In genomic region chr12:69447322-69447827, GRCm38 (mm10) we compare ENCODE assay signal across 8 mouse cellular contexts.
DNase-seq lines count a peak whose midpoint lies in the region; ATAC-seq lines count a peak whose summit lies in the region.

No protein-coding gene starts in this region.

- no peaks in the 10 kb centered on the region for H3K27me3 ChIP-seq in forebrain, embryonic 10.5 days (ENCODE audit: poor library complexity, severe bottlenecking)
- no peaks in the 10 kb centered on the region for H3K27me3 ChIP-seq in forebrain, embryonic 11.5 days (ENCODE audit: control insufficient read depth, insufficient read depth, low read length)
- no peaks in the 10 kb centered on the region for H3K27me3 ChIP-seq in hindbrain, embryonic 13.5 days
- no peaks in the 10 kb centered on the region for H3K27me3 ChIP-seq in midbrain, embryonic 10.5 days (ENCODE audit: low read depth, poor library complexity, severe bottlenecking)

- peak overlapping the region; percentile 86 for H3K27ac ChIP-seq in forebrain, embryonic 10.5 days
- H3K27ac ChIP-seq in forebrain, embryonic 11.5 days (ENCODE audit: low read depth, low read length): no peak overlapping the region
- H3K27ac ChIP-seq in hindbrain, embryonic 13.5 days: peak overlapping the region; percentile 79
- peak overlapping the region; percentile 81 for H3K27ac ChIP-seq in midbrain, embryonic 10.5 days (replicated peaks)

- ATAC-seq in forebrain, embryonic 11.5 days (replicated peaks; ENCODE audit: low FRiP score): no peak
- ATAC-seq in hindbrain, embryonic 13.5 days (ENCODE audit: low FRiP score): no peak
- no peak for ATAC-seq in erythroid progenitor cell, adult 5-6 weeks (replicated peaks; ENCODE audit: low FRiP score, poor library complexity, severe bottlenecking)

- H3K9me3 ChIP-seq in forebrain, embryonic 10.5 days: no peaks in the 10 kb centered on the region
- H3K9me3 ChIP-seq in forebrain, embryonic 11.5 days (ENCODE audit: control insufficient read depth, low read length): no peaks in the 10 kb centered on the region
- H3K9me3 ChIP-seq in hindbrain, embryonic 13.5 days: no peaks in the 10 kb centered on the region
- no peaks in the 10 kb centered on the region for H3K9me3 ChIP-seq in midbrain, embryonic 10.5 days (replicated peaks)

- no peak for DNase-seq in forebrain, embryonic 10.5 days (ENCODE audit: extremely low spot score, low spot score)
- no peak for DNase-seq in forebrain, embryonic 11.5 days (ENCODE audit: low spot score)
- DNase-seq in MN1 (ENCODE audit: low spot score): peak; percentile 64
- DNase-seq in midbrain, embryonic 10.5 days (ENCODE audit: low spot score): no peak
- no peak for DNase-seq in cerebellum, adult 9-10 months
- no peak for DNase-seq in layer of hippocampus, postnatal 10 days (ENCODE audit: low spot score in 2 of 2)

- no peaks in the 10 kb centered on the region for H3K36me3 ChIP-seq in forebrain, embryonic 10.5 days (replicated peaks)
- no peaks in the 10 kb centered on the region for H3K36me3 ChIP-seq in forebrain, embryonic 11.5 days (ENCODE audit: control insufficient read depth, insufficient read depth, low read length)
- no peaks in the 10 kb centered on the region for H3K36me3 ChIP-seq in hindbrain, embryonic 13.5 days
- no peaks in the 10 kb centered on the region for H3K36me3 ChIP-seq in midbrain, embryonic 10.5 days

- no peak overlapping the region for H3K9ac ChIP-seq in forebrain, embryonic 11.5 days (ENCODE audit: low read length)
- H3K9ac ChIP-seq in hindbrain, embryonic 13.5 days: no peak overlapping the region

- 76% methylated on average over 9 of the region's 9 CpGs for WGBS in forebrain, embryonic 10.5 days
- WGBS in forebrain, embryonic 11.5 days: 78% methylated on average over 9 of the region's 9 CpGs
- WGBS in hindbrain, embryonic 13.5 days: 80% methylated on average over 9 of the region's 9 CpGs
- 79% methylated on average over 9 of the region's 9 CpGs for WGBS in midbrain, embryonic 10.5 days

- H3K4me3 ChIP-seq in forebrain, embryonic 10.5 days: no peak overlapping the region
- H3K4me3 ChIP-seq in forebrain, embryonic 11.5 days (ENCODE audit: low read depth, low read length): no peak overlapping the region
- H3K4me3 ChIP-seq in hindbrain, embryonic 13.5 days: no peak overlapping the region
- H3K4me3 ChIP-seq in midbrain, embryonic 10.5 days: no peak overlapping the region

- H3K4me2 ChIP-seq in forebrain, embryonic 11.5 days (ENCODE audit: low read depth, low read length, severe bottlenecking): no peak overlapping the region
- H3K4me2 ChIP-seq in hindbrain, embryonic 13.5 days: no peak overlapping the region

- H3K4me1 ChIP-seq in forebrain, embryonic 10.5 days: peaks cover 40% of the 10 kb centered on the region
- peaks cover 7% of the 10 kb centered on the region; the same call in 1 of the 2 replicates for H3K4me1 ChIP-seq in forebrain, embryonic 11.5 days (replicated peaks; ENCODE audit: control insufficient read depth, insufficient read depth, low read length)
- peaks cover 14% of the 10 kb centered on the region for H3K4me1 ChIP-seq in hindbrain, embryonic 13.5 days (replicated peaks)
- H3K4me1 ChIP-seq in midbrain, embryonic 10.5 days: peaks cover 39% of the 10 kb centered on the region
